In genomic region chr11:96093361-96093760, GRCm38 (mm10) we compare ENCODE assay signal across 8 mouse cellular contexts. TPM values are rescaled to one million over a fixed set of nuclear protein-coding genes. Genes with fewer than 3 reads are reported as not detected.
DNase-seq lines count a peak whose midpoint lies in the region; ATAC-seq and TF ChIP-seq lines count a peak whose summit lies in the region.

No protein-coding gene starts in this region.

- peak; percentile 62 for DNase-seq in hindbrain, embryonic 11.5 days (ENCODE audit: low spot score)
- peak; percentile 56 to 57 for DNase-seq in B cell, adult 2 months
- DNase-seq in Patski (ENCODE audit: low read depth, low spot score), result no peak
- peak; percentile 68 for DNase-seq in embryonic facial prominence, embryonic 11.5 days (ENCODE audit: low spot score)
- peak; percentile 54 for DNase-seq in kidney, adult 18-20 months
- peak; percentile 39 for DNase-seq in lung, postnatal 25 days (ENCODE audit: low spot score)
- DNase-seq in thymus, postnatal 25 days, result peak; percentile 34

- in situ Hi-C loops in Patski (cut with MboI; ENCODE audit: low pct_unique_long_range_greater_than_20kb), result loop anchor here (5.0 kb wide), 2 partner anchors 39 to 139 kb away; partner anchors contain the start of gene Ttll6

- no peak for ATAC-seq in hindbrain, embryonic 11.5 days (ENCODE audit: low FRiP score)
- ATAC-seq in hindbrain, embryonic 12.5 days (ENCODE audit: low FRiP score), result no peak
- ATAC-seq in Patski, result no peak
- no peak for ATAC-seq in embryonic facial prominence, embryonic 11.5 days (replicated peaks; ENCODE audit: insufficient number of reproducible peaks, low FRiP score, low TSS enrichment, low read depth)

- H3K27ac ChIP-seq in hindbrain, embryonic 11.5 days (ENCODE audit: low read depth, low read length), result no peak overlapping the region
- no peak overlapping the region for H3K27ac ChIP-seq in hindbrain, embryonic 12.5 days
- no peak overlapping the region for H3K27ac ChIP-seq in embryonic facial prominence, embryonic 11.5 days (replicated peaks; ENCODE audit: low read depth, low read length)

- WGBS in hindbrain, embryonic 11.5 days, result 10% methylated on average over 3 of the region's 3 CpGs
- WGBS in hindbrain, embryonic 12.5 days, result 9% methylated on average over 3 of the region's 3 CpGs
- WGBS in embryonic facial prominence, embryonic 11.5 days, result 13% methylated on average over 3 of the region's 3 CpGs

- TF ChIP-seq CTCF in Patski (IDR thresholded peaks at IDR 0.05), result peak; percentile 89

- H3K9ac ChIP-seq in hindbrain, embryonic 11.5 days (ENCODE audit: low read depth, low read length), result no peak overlapping the region
- H3K9ac ChIP-seq in hindbrain, embryonic 12.5 days, result no peak overlapping the region
- no peak overlapping the region for H3K9ac ChIP-seq in embryonic facial prominence, embryonic 11.5 days (replicated peaks; ENCODE audit: low read length)

- no peaks in the 10 kb centered on the region for H3K4me1 ChIP-seq in hindbrain, embryonic 11.5 days (replicated peaks; ENCODE audit: control insufficient read depth, insufficient read depth, low read length)
- no peaks in the 10 kb centered on the region for H3K4me1 ChIP-seq in hindbrain, embryonic 12.5 days
- H3K4me1 ChIP-seq in embryonic facial prominence, embryonic 11.5 days (ENCODE audit: control insufficient read depth, insufficient read depth, low read length), result no peaks in the 10 kb centered on the region

- no peak overlapping the region for H3K4me2 ChIP-seq in hindbrain, embryonic 11.5 days (replicated peaks; ENCODE audit: low read depth, low read length)
- no peak overlapping the region for H3K4me2 ChIP-seq in hindbrain, embryonic 12.5 days (replicated peaks)
- no peak overlapping the region for H3K4me2 ChIP-seq in embryonic facial prominence, embryonic 11.5 days (ENCODE audit: low read depth, low read length)

- H3K27me3 ChIP-seq in hindbrain, embryonic 11.5 days (ENCODE audit: control insufficient read depth, insufficient read depth, low read length), result 0 out of 2 replicates have a peak, but pooled peaks cover 2% of the 10 kb centered on the region
- peaks cover 6% of the 10 kb centered on the region; the same call in 1 of the 2 replicates for H3K27me3 ChIP-seq in hindbrain, embryonic 12.5 days
- H3K27me3 ChIP-seq in Patski, result no peaks in the 10 kb centered on the region
- H3K27me3 ChIP-seq in embryonic facial prominence, embryonic 11.5 days (ENCODE audit: control insufficient read depth, insufficient read depth, low read length), result no peaks in the 10 kb centered on the region; the same call in 1 of the 2 replicates

- POLR2A ChIA-PET in Patski (lab: Charles Lee), result interaction anchor here (0.9 kb wide), 1 partner anchor 9 kb away, joined by 3 read pairs; no protein-coding TSS in a partner anchor

- H3K36me3 ChIP-seq in hindbrain, embryonic 11.5 days (ENCODE audit: control insufficient read depth, insufficient read depth, low read length), result no peaks in the 10 kb centered on the region
- H3K36me3 ChIP-seq in hindbrain, embryonic 12.5 days, result no peaks in the 10 kb centered on the region
- no peaks in the 10 kb centered on the region for H3K36me3 ChIP-seq in embryonic facial prominence, embryonic 11.5 days (replicated peaks; ENCODE audit: control insufficient read depth, insufficient read depth, low read depth, low read length)

- H3K4me3 ChIP-seq in hindbrain, embryonic 11.5 days (ENCODE audit: low read depth, low read length), result no peak overlapping the region
- no peak overlapping the region for H3K4me3 ChIP-seq in hindbrain, embryonic 12.5 days
- H3K4me3 ChIP-seq in embryonic facial prominence, embryonic 11.5 days (ENCODE audit: low read depth, low read length), result no peak overlapping the region

- CTCF ChIA-PET in Patski (lab: Charles Lee), result interaction anchor here (0.7 to 2.8 kb wide), 12 partner anchors 9 to 146 kb away, joined by 3 to 18 read pairs (median 4); partner anchors contain the start of gene Calcoco2

- no peaks in the 10 kb centered on the region for H3K9me3 ChIP-seq in hindbrain, embryonic 11.5 days (ENCODE audit: control insufficient read depth, low read length)
- no peaks in the 10 kb centered on the region for H3K9me3 ChIP-seq in hindbrain, embryonic 12.5 days (replicated peaks)
- no peaks in the 10 kb centered on the region for H3K9me3 ChIP-seq in embryonic facial prominence, embryonic 11.5 days (replicated peaks; ENCODE audit: control insufficient read depth, low read length)

RNA-seq across cellular contexts. Expression of gene Atp5g1, which starts 17.9 kb away (rescaled TPM):
- 474 and 485 TPM in 2 replicates for polyA plus RNA-seq in hindbrain, embryonic 11.5 days (2014; fragmentation: Nextera tagmentation; extraction: Ambion mirVana)
- polyA plus RNA-seq in hindbrain, embryonic 12.5 days (2016; fragmentation: Nextera tagmentation; extraction: Ambion mirVana), result 377 and 424 TPM in 2 replicates
- 605 TPM for polyA plus RNA-seq in Patski (2021)
- 478 and 527 TPM in 2 replicates for polyA plus RNA-seq in embryonic facial prominence, embryonic 11.5 days (2014; fragmentation: Nextera tagmentation; extraction: Ambion mirVana)

RNA-seq across cellular contexts. Expression of gene Calcoco2, which starts 18.4 kb away (rescaled TPM):
- 0.17 TPM in 1 of 2 replicates, not detected in the other for polyA plus RNA-seq in hindbrain, embryonic 11.5 days (2014; fragmentation: Nextera tagmentation; extraction: Ambion mirVana)
- polyA plus RNA-seq in hindbrain, embryonic 12.5 days (2016; fragmentation: Nextera tagmentation; extraction: Ambion mirVana), result 0.15 TPM in 1 of 2 replicates, not detected in the other
- polyA plus RNA-seq in Patski (2021), result not detected
- not detected in 2 replicates for polyA plus RNA-seq in embryonic facial prominence, embryonic 11.5 days (2014; fragmentation: Nextera tagmentation; extraction: Ambion mirVana)

RNA-seq across cellular contexts. Expression of gene Ube2z, which starts 28.2 kb away (rescaled TPM):
- polyA plus RNA-seq in hindbrain, embryonic 11.5 days (2014; fragmentation: Nextera tagmentation; extraction: Ambion mirVana), result 20.9 and 25.2 TPM in 2 replicates
- 40.7 and 43.4 TPM in 2 replicates for polyA plus RNA-seq in hindbrain, embryonic 12.5 days (2016; fragmentation: Nextera tagmentation; extraction: Ambion mirVana)
- polyA plus RNA-seq in Patski (2021), result 74.0 TPM
- 28.2 and 28.3 TPM in 2 replicates for polyA plus RNA-seq in embryonic facial prominence, embryonic 11.5 days (2014; fragmentation: Nextera tagmentation; extraction: Ambion mirVana)

RNA-seq across cellular contexts. Expression of gene Ttll6, which starts 40.2 kb away (rescaled TPM):
- polyA plus RNA-seq in hindbrain, embryonic 11.5 days (2014; fragmentation: Nextera tagmentation; extraction: Ambion mirVana), result 0.07 and 0.12 TPM in 2 replicates
- 0.13 and 0.15 TPM in 2 replicates for polyA plus RNA-seq in hindbrain, embryonic 12.5 days (2016; fragmentation: Nextera tagmentation; extraction: Ambion mirVana)
- 0.13 TPM for polyA plus RNA-seq in Patski (2021)
- not detected in 2 replicates for polyA plus RNA-seq in embryonic facial prominence, embryonic 11.5 days (2014; fragmentation: Nextera tagmentation; extraction: Ambion mirVana)

RNA-seq across cellular contexts. Expression of gene Snf8, which starts 58.7 kb away (rescaled TPM):
- 47.3 and 48.8 TPM in 2 replicates for polyA plus RNA-seq in hindbrain, embryonic 11.5 days (2014; fragmentation: Nextera tagmentation; extraction: Ambion mirVana)
- 115 and 118 TPM in 2 replicates for polyA plus RNA-seq in hindbrain, embryonic 12.5 days (2016; fragmentation: Nextera tagmentation; extraction: Ambion mirVana)
- polyA plus RNA-seq in Patski (2021), result 100 TPM
- polyA plus RNA-seq in embryonic facial prominence, embryonic 11.5 days (2014; fragmentation: Nextera tagmentation; extraction: Ambion mirVana), result 37.3 and 37.7 TPM in 2 replicates
